Mouse (Mus musculus) stomach, embryonic 16.5 days (tissue): ENCODE measurements at regions not wholly inside any gene's neighbourhood (a gene's known extent, or its start where the extent isn't known, plus 50 kb on each side); places are given as distances from the start of the nearest gene placed in this dataset.

Experiments
- ATAC-seq: fragments of 200-750 bp; cut with Nextera tagmentation; 2 replicates; pipeline ENCODE4 v1.8.0; 2017; ENCODE audit warnings: moderate number of reproducible peaks, moderate TSS enrichment; ENCODE audit not compliant: insufficient read depth, low FRiP score
- H3K27ac ChIP-seq: fragments of 300-500 bp; sonication (generic); 2 replicates; pipeline ENCODE4 v1.5.1; 2014; ENCODE audit warnings: low read length
- H3K27me3 ChIP-seq: fragments of 300-500 bp; sonication (generic); 2 replicates; pipeline ENCODE4 v1.6.1; 2014; ENCODE audit warnings: low read length, control low read depth, mixed read lengths; ENCODE audit not compliant: control insufficient read depth, insufficient read depth
- H3K36me3 ChIP-seq: fragments of 300-500 bp; sonication (generic); 2 replicates; pipeline ENCODE4 v1.6.1; 2014; ENCODE audit warnings: low read length; ENCODE audit not compliant: control insufficient read depth, insufficient read depth
- H3K4me1 ChIP-seq: fragments of 300-500 bp; sonication (generic); 2 replicates; pipeline ENCODE4 v1.6.1; 2014; ENCODE audit warnings: low read length, control low read depth, mixed read lengths; ENCODE audit not compliant: control insufficient read depth, insufficient read depth
- H3K4me2 ChIP-seq: fragments of 300-500 bp; sonication (generic); 2 replicates; pipeline ENCODE4 v1.6.1; 2014; ENCODE audit warnings: low read depth, low read length, mixed read lengths
- H3K4me3 ChIP-seq: fragments of 300-500 bp; sonication (generic); replicated peaks from 2 replicates; pipeline ENCODE4 v1.5.1; 2014; ENCODE audit warnings: mild to moderate bottlenecking, low read length
- H3K9ac ChIP-seq: fragments of 300-500 bp; sonication (generic); 2 replicates; pipeline ENCODE4 v1.6.1; 2014; ENCODE audit warnings: low read length
- H3K9me3 ChIP-seq: fragments of 300-500 bp; sonication (generic); replicated peaks from 2 replicates; pipeline ENCODE4 v1.6.1; 2016; ENCODE audit warnings: low read length, control low read depth; ENCODE audit not compliant: control insufficient read depth
- WGBS: fragments of 180-500 bp; shearing (Covaris S2); extraction: QIAGEN DNeasy Blood & Tissue Kit; methylation state at CpG from one replicate; pipeline ENCODE4 v1.1.7; 2014; 5-methylcytosine and 5-hydroxymethylcytosine counted together

DNA sequence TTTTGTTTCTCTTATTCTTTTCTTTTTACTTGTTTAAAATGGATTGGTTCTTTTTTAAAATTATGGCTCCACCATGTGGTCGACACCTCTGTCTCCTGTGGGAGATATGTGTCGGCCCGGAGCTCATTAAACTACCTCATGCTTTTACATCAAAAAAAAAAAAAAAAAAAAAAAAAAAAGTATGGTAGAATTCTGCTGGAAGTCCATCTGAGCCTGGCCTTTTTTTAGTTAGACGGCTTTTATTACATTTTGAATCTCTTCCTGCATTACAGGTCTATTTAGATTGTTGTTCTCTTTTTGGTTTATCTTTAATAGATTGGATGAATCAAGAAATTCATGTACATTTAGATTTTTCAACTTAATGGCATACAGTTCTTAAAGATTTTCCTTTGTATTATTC is 350.8 kb upstream of the Ascc3 start:
- H3K4me1 ChIP-seq: no peaks in the 10 kb centered on the region
- H3K27me3 ChIP-seq: no peaks in the 10 kb centered on the region
- H3K36me3 ChIP-seq: no peaks in the 10 kb centered on the region
- no peak for ATAC-seq
- H3K9ac ChIP-seq: no peak overlapping the region
- WGBS: 71% methylated on average over 4 of the region's 4 CpGs
- no peaks in the 10 kb centered on the region for H3K9me3 ChIP-seq
- no peak overlapping the region for H3K4me2 ChIP-seq
- H3K4me3 ChIP-seq: no peak overlapping the region
- no peak overlapping the region for H3K27ac ChIP-seq

DNA sequence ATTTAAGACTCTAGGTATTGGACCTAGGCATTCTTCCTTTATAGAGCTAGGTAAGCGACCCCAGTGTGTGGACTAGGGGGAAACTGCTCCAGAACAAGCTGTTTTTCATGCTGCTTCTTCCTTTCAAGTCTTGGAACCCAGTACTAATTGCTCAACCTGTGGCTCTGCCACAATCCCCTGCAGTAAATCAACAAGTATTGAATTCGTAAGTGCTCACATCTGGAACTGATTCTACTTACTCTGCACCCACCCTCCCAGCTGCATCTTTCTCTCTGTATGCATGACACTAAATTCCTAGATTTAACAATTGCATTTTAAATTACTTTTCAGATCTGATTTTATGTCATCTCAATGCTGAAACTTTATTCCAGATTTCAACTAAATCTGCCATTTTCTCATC is 388.9 kb upstream of the Ascc3 start:
- Histone ChIP-seq H3K4me3 (no peak overlapping the region), H3K36me3 (no peaks in the 10 kb centered on the region), H3K4me1 (no peaks in the 10 kb centered on the region), H3K27ac (no peak overlapping the region), H3K9me3 (no peaks in the 10 kb centered on the region), H3K9ac (no peak overlapping the region), H3K4me2 (no peak overlapping the region), H3K27me3 (no peaks in the 10 kb centered on the region)
- ATAC-seq: no peak
- 50% methylated on average over 2 of the region's 2 CpGs for WGBS

DNA sequence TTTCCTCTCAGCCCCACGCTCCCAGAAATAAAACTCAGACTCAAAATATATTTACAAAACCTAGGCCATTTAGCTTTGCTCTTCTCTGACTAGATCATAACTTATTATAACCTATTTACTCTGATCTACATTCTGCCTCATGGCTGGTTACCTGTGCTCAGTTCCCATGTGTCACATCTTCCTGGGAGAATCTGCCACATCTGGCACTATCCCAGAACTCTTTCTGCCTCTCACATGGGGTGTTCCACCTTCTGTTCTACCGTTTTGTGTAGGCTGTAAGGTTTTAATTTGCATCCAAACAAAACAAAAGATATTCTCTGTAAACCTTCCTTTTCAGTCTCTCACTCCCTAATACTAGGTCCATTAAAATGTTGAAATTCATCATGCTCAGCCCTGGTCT is 390.8 kb upstream of the Ascc3 start:
- no peak for ATAC-seq
- Histone ChIP-seq H3K9ac (no peak overlapping the region), H3K4me3 (no peak overlapping the region), H3K27ac (no peak overlapping the region), H3K27me3 (no peaks in the 10 kb centered on the region), H3K4me2 (no peak overlapping the region), H3K4me1 (no peaks in the 10 kb centered on the region), H3K36me3 (no peaks in the 10 kb centered on the region), H3K9me3 (no peaks in the 10 kb centered on the region)
- 60% methylated on average over 2 of the region's 2 CpGs for WGBS

DNA sequence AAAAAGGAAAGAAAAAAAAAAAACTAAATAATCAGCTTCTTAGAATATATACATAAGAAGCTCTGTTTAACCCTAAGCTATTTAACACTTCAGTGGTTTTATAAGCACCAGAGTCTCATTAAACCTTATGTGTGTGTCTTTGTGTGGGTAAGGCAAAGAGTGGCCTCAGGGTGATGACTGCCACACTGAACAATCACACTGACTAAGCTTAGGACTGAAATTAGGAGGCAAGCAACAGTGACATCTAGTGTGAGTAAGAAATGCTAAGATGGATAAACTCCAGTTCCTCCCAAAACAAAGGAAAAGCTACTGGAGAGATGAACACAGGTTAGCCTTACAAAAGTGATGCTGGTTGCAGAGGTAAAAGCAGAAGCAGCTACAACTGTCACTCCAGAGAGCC is 392.6 kb upstream of the Ascc3 start:
- no peak overlapping the region for H3K9ac ChIP-seq
- no peak for ATAC-seq
- H3K4me3 ChIP-seq: no peak overlapping the region
- H3K27ac ChIP-seq: no peak overlapping the region
- no peaks in the 10 kb centered on the region for H3K9me3 ChIP-seq
- H3K4me2 ChIP-seq: no peak overlapping the region
- H3K4me1 ChIP-seq: no peaks in the 10 kb centered on the region
- H3K36me3 ChIP-seq: no peaks in the 10 kb centered on the region
- H3K27me3 ChIP-seq: no peaks in the 10 kb centered on the region

DNA sequence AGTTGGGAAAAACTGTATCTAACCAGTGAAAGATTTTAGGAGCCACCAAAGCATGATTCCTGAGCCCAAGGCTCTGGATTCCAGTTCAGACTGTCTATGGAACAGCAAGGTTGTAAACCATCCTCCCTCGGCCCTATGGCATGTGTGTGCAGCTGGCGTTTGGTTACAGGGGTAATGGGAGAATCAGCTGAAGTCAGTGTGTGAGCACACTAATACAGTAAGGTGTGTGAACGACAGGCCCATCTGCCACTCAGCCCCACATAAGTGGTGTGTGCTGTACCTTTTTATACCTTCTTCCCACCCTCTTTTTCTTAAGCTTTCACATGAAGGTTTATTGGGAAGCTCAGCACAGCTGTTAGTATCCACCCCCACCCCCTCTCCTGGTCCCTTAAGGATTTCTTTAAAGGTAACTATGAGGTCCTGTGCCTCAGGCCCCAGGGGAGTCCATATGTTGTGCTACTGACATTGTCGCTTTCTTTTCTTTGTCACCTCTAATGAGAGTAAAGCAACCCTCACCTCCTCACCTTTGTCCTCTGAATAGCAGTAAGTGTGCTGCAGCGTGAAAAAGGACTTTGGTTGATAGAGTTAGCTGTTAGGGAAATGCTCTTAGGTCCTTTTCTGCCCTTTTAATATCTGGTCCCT is 394.5 kb upstream of the Ascc3 start:
- 72% methylated on average over 5 of the region's 5 CpGs for WGBS
- Histone ChIP-seq H3K27me3 (no peaks in the 10 kb centered on the region), H3K4me1 (no peaks in the 10 kb centered on the region), H3K36me3 (no peaks in the 10 kb centered on the region), H3K4me2 (no peak overlapping the region), H3K27ac (no peak overlapping the region), H3K4me3 (no peak overlapping the region), H3K9me3 (no peaks in the 10 kb centered on the region), H3K9ac (no peak overlapping the region)
- ATAC-seq: no peak

DNA sequence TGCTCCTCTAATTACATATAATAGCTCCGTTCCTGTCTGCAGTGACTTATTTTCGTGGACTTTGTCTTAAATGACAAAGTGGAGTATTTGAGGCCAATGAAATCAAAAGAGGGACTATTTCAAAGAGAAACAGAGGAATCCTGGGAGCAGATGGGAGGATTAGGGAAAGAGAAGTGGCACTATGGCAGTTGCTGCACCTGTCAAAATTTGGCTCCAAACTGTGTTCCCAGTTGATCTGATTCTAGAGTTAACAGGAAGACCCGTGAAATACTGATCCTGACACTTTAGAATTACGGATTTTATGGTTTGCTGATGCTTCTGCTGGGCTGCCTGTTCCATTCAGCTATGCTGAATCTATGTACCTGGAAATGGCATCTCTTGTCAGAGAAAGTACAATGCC is 401.7 kb upstream of the Grik2 start:
- WGBS: 78% methylated on average over 4 of the region's 4 CpGs
- no peak overlapping the region for H3K27ac ChIP-seq
- H3K4me1 ChIP-seq: no peaks in the 10 kb centered on the region
- H3K27me3 ChIP-seq: no peaks in the 10 kb centered on the region
- H3K9me3 ChIP-seq: no peaks in the 10 kb centered on the region
- H3K9ac ChIP-seq: no peak overlapping the region
- ATAC-seq: no peak
- H3K4me2 ChIP-seq: no peak overlapping the region
- no peaks in the 10 kb centered on the region for H3K36me3 ChIP-seq
- no peak overlapping the region for H3K4me3 ChIP-seq

DNA sequence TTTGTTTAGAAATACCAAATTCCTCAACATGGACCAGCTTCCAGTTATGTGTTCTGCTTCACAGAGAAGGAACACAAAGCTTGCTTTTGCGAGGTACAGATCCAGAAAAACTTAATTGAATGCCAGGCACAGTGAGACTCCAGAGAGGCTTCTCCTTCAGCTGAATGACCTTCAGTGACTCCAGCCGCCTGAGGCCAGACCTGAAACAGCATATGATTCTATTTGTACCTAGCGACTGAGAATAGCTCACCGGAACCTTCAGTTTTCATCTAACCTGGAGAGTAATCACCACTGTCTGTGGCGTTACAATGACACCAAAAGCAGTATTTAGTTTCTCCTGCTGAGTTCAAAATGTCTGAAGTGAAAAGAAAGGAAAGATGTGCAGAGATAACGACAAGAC is 380.6 kb upstream of the Grik2 start:
- no peak overlapping the region for H3K4me2 ChIP-seq
- WGBS: 80% methylated on average over 6 of the region's 6 CpGs
- no peak for ATAC-seq

DNA sequence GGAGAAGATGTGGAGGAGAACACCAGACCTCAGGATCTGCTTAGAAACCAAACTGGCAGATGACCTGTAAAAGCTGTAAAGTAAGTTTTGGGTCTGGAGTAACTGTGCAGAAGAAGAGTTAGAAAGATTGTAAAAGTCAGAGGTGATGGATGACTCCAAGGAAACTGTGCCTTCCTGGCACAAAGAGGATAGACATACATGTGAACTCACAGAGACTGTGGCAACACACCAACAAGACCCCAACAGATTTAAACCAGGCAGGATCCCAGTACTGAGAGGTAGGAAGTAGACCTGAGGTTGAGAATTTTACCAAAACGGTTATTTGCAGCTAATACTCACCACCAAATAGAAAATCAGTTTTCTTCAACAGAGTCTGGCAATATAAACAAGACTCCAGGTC is 349.8 kb upstream of the Grik2 start:
- 70% methylated on average over 1 of the region's 1 CpGs for WGBS
- no peak overlapping the region for H3K9ac ChIP-seq

More for the DNA sequence above, 380.6 kb upstream of the Grik2 start:
- Histone ChIP-seq H3K27ac (no peak overlapping the region), H3K4me1 (no peaks in the 10 kb centered on the region), H3K4me3 (no peak overlapping the region), H3K9me3 (no peaks in the 10 kb centered on the region), H3K9ac (no peak overlapping the region), H3K27me3 (no peaks in the 10 kb centered on the region), H3K36me3 (no peaks in the 10 kb centered on the region)

DNA sequence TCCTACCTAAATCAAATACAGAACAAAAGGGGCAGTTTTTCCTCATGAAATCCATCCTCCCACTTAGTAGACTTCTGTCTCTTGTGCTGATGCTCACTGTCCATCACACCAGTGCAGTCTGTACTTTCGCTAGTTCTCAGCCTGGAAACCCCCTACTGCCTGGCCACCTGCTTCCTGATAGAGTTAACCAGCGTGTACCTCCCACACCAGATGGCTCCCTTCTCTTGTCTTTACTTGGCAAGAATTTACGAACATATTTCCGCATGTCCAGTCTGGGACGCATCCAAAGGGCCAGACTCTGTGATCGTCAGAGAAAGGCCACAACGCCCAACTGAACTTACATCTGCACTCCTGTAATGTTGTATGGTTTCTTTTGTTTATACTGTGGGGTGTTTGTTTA is 349.2 kb upstream of the Grik2 start:
- peak; percentile 29; the same call in 1 of the 2 replicates for ATAC-seq
- Histone ChIP-seq H3K27ac (no peak overlapping the region), H3K36me3 (no peaks in the 10 kb centered on the region), H3K4me3 (no peak overlapping the region), H3K4me2 (no peak overlapping the region), H3K4me1 (no peaks in the 10 kb centered on the region), H3K27me3 (no peaks in the 10 kb centered on the region), H3K9me3 (no peaks in the 10 kb centered on the region), H3K9ac (no peak overlapping the region)
- 31% methylated on average over 7 of the region's 7 CpGs for WGBS

More for the DNA sequence above, 349.8 kb upstream of the Grik2 start:
- no peak overlapping the region for H3K27ac ChIP-seq
- no peaks in the 10 kb centered on the region for H3K4me1 ChIP-seq
- ATAC-seq: no peak
- no peaks in the 10 kb centered on the region for H3K36me3 ChIP-seq
- no peaks in the 10 kb centered on the region for H3K9me3 ChIP-seq
- H3K27me3 ChIP-seq: no peaks in the 10 kb centered on the region
- H3K4me2 ChIP-seq: no peak overlapping the region
- no peak overlapping the region for H3K4me3 ChIP-seq

DNA sequence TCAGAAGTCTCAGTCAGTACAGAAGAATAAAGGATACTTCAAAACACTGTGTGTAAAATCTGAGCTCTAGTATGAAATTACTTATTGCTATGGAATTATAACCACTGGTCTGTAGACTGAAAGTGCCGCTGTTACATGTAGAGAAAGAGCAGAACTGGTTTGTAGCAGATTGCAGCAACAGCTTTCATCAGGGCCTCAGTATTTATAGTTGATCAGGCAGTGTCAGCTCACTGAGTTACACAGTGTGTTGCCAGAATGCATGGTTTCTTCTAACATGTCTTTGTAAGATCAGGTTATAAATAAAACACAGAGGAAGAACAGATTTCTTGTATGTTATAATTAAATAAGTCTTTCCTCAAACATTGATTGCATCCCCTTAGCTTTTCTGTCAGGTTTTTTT is 347.6 kb upstream of the Grik2 start:
- no peak overlapping the region for H3K4me2 ChIP-seq
- ATAC-seq: no peak
- H3K27me3 ChIP-seq: no peaks in the 10 kb centered on the region
- H3K4me1 ChIP-seq: no peaks in the 10 kb centered on the region
- no peaks in the 10 kb centered on the region for H3K9me3 ChIP-seq
- no peak overlapping the region for H3K4me3 ChIP-seq
- no peak overlapping the region for H3K27ac ChIP-seq
- 70% methylated on average over 1 of the region's 1 CpGs for WGBS
- H3K36me3 ChIP-seq: no peaks in the 10 kb centered on the region
- no peak overlapping the region for H3K9ac ChIP-seq
